Mouse (Mus musculus): ENCODE results near the gene Gm14743.
"Not testable (repeated sequence)": the region's sequence is repeated elsewhere in the genome, so short reads cannot be mapped to it uniquely, and the experiment has no call there.

Gm14743 gene

GRCm38 (mm10) chrX:78245821-78246220 is at the start of gene Gm14743:
Gene Gm14743, minus strand, starts transcription at chrX:78245921.
- not testable (repeated sequence) for DNase-seq (ENCODE audit: low spot score in 2 of 2)

GRCm38 (mm10) chrX:78202829-78203228 is 42.9 kb downstream of the Gm14743 start:
- no peak for DNase-seq (ENCODE audit: low spot score in 2 of 2)

- DNase-seq (ENCODE audit: low spot score in 2 of 2) = not testable (repeated sequence)
Observed at GRCm38 (mm10) chrX:78202220-78202619, 43.5 kb downstream of the Gm14743 start.
